Mouse (Mus musculus) midbrain, embryonic 14.5 days (tissue): ENCODE results near the gene Nkiras1. TPM values are rescaled to one million over a fixed set of nuclear protein-coding genes. Genes with fewer than 3 reads are reported as not detected.

Experiments used
- ATAC-seq: fragments of 200-750 bp; cut with Nextera tagmentation; 2 replicates; pipeline ENCODE4 v1.8.0; 2017; ENCODE audit warnings: moderate number of reproducible peaks, moderate library complexity; ENCODE audit not compliant: low FRiP score, low TSS enrichment
- DNase-seq: peaks from one replicate; pipeline ENCODE4 v3.0.0-alpha.2; 2015
- H3K27ac ChIP-seq: fragments of 300-500 bp; sonication (generic); replicated peaks from 2 replicates; pipeline ENCODE4 v1.5.1; 2014; ENCODE audit warnings: mild to moderate bottlenecking, low read depth, low read length, moderate library complexity
- H3K27me3 ChIP-seq: fragments of 300-500 bp; sonication (generic); 2 replicates; pipeline ENCODE4 v1.6.1; 2014; ENCODE audit warnings: low read length, control low read depth, mixed read lengths; ENCODE audit not compliant: control insufficient read depth, insufficient read depth
- H3K36me3 ChIP-seq: fragments of 300-500 bp; sonication (generic); 2 replicates; pipeline ENCODE4 v1.6.1; 2014; ENCODE audit warnings: low read length, control low read depth; ENCODE audit not compliant: control insufficient read depth, insufficient read depth
- H3K4me1 ChIP-seq: fragments of 300-500 bp; sonication (generic); 2 replicates; pipeline ENCODE4 v1.6.1; 2014; ENCODE audit warnings: mild to moderate bottlenecking, antibody characterized with exemption, low read length, control low read depth; ENCODE audit not compliant: control insufficient read depth, insufficient read depth
- H3K4me2 ChIP-seq: fragments of 300-500 bp; sonication (generic); 2 replicates; pipeline ENCODE4 v1.6.1; 2014; ENCODE audit warnings: mild to moderate bottlenecking, low read length, moderate library complexity
- H3K4me3 ChIP-seq: fragments of 300-500 bp; sonication (generic); replicated peaks from 2 replicates; pipeline ENCODE4 v1.5.1; 2014; ENCODE audit warnings: low read depth, low read length
- H3K9ac ChIP-seq: fragments of 300-500 bp; sonication (generic); replicated peaks from 2 replicates; pipeline ENCODE4 v1.6.1; 2014; ENCODE audit warnings: mild to moderate bottlenecking, low read length, moderate library complexity
- H3K9me3 ChIP-seq: fragments of 300-500 bp; sonication (generic); 2 replicates; pipeline ENCODE4 v1.6.1; 2016; ENCODE audit warnings: low read length, control low read depth, mixed read lengths; ENCODE audit not compliant: control insufficient read depth
- WGBS: fragments of 180-500 bp; shearing (Covaris S2); extraction: QIAGEN DNeasy Blood & Tissue Kit; methylation state at CpG from one replicate; pipeline ENCODE4 v1.1.7; 2014; 5-methylcytosine and 5-hydroxymethylcytosine counted together
- polyA plus RNA-seq: library from polyadenylated mRNA; unstranded; fragments of >200 nt; fragmentation: Nextera tagmentation; extraction: Ambion mirVana; gene quantifications from 2 replicates; pipeline ENCODE4 v1.2.1, GENCODE M21; 2014

Gene Nkiras1
- polyA plus RNA-seq, 1 experiment from 2014 or later = 38.0 TPM

DNA sequence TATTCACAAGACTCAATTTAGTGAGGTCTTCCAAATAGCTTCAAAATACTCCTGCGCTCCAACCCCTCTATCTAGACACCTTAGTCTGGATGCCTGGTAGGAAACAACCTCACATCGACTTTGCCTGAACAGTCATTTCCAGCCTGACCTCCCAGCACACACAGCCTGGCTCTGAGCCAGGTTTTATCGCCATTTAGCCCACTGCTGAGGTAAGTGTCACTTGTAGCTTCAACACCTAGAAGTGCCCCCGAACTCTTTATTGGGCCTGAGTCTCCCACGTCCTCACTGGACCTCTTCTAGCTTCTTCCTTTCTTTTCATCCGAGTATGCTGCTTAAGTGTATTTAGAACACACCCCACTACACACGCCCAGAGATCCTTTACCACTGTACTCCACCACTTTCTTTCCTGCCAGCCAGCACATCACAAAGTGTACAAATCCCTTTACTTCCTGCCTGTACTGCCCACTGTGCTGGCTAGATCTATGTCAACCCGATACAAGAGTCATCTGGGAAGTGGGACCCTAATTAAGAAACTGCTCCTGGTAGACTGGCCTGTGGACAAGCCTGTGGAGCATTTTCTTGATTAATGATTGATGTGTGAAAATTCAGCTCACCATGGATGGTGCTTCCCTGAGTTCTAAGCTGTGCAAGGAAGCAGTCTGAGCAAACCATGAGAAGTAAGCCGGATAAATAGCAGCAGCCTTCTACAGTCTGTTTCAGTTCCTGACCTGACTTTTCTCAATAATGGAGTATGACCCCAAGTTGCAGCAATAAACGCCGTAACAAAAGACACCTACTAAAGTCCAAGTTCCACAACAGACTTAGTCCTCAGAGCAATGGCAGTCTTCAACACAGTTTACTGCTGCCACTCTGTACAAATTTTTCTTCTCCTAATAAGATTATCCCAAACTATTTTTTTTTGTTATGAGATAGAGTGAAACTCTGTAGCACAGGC lies 46.8 kb downstream of the Nkiras1 start:
- H3K36me3 ChIP-seq = no peaks in the 10 kb centered on the region
- no peak for ATAC-seq
- 85% methylated on average over 11 of the region's 11 CpGs for WGBS

DNA sequence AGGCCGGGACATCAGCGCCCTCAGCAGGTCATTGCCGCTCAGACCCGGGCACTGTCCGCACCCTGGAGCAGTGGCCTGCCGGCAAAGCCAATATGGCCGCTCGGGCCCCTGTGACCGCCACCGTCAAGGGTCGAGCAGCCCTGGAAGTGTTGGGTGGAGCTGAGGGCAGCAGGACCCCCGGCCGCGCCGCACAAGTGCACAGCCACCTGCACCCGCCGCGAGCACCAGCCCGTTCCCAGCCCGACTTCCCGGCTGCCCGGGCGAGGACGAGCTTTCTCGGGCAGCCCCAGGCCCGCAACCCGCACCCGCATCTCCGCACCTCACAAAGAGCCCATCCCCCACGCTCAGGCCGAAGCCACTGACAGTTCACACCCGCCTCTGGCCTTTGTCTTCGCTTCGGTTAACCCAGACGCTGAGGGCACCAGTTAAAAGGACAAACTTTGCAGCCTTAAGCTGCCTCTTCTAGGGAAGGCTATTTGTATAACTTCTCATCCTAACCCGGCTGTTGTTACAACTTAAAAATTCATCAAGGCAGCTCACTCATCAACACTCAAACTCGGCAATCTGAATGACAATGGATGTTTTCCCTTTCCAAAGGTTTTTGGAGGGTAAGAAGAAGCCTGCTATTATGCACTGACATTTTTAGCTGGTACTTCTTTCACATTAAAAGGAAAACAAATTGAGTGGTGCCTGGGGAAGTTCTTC lies 56.2 kb downstream of the Nkiras1 start:
- Histone ChIP-seq H3K4me1 (peaks cover 31% of the 10 kb centered on the region), H3K4me3 (peak overlapping the region; percentile 47), H3K36me3 (peaks cover 12% of the 10 kb centered on the region; the same call in 1 of the 2 replicates), H3K9ac (peak overlapping the region; percentile 67), H3K4me2 (peak overlapping the region; percentile 79), H3K27me3 (no peaks in the 10 kb centered on the region), H3K27ac (peak overlapping the region; percentile 63), H3K9me3 (no peaks in the 10 kb centered on the region)
- DNase-seq (peak; percentile 73), ATAC-seq (peak; percentile 26; the same call in 1 of the 2 replicates)
- WGBS = 3% methylated on average over 37 of the region's 37 CpGs

More for the DNA sequence above, 46.8 kb downstream of the Nkiras1 start:
- H3K27ac ChIP-seq = no peak overlapping the region
- no peaks in the 10 kb centered on the region for H3K4me1 ChIP-seq
- no peaks in the 10 kb centered on the region for H3K9me3 ChIP-seq
- H3K4me2 ChIP-seq = no peak overlapping the region
- DNase-seq = no peak
- H3K27me3 ChIP-seq = no peaks in the 10 kb centered on the region
- no peak overlapping the region for H3K4me3 ChIP-seq
- H3K9ac ChIP-seq = no peak overlapping the region

DNA sequence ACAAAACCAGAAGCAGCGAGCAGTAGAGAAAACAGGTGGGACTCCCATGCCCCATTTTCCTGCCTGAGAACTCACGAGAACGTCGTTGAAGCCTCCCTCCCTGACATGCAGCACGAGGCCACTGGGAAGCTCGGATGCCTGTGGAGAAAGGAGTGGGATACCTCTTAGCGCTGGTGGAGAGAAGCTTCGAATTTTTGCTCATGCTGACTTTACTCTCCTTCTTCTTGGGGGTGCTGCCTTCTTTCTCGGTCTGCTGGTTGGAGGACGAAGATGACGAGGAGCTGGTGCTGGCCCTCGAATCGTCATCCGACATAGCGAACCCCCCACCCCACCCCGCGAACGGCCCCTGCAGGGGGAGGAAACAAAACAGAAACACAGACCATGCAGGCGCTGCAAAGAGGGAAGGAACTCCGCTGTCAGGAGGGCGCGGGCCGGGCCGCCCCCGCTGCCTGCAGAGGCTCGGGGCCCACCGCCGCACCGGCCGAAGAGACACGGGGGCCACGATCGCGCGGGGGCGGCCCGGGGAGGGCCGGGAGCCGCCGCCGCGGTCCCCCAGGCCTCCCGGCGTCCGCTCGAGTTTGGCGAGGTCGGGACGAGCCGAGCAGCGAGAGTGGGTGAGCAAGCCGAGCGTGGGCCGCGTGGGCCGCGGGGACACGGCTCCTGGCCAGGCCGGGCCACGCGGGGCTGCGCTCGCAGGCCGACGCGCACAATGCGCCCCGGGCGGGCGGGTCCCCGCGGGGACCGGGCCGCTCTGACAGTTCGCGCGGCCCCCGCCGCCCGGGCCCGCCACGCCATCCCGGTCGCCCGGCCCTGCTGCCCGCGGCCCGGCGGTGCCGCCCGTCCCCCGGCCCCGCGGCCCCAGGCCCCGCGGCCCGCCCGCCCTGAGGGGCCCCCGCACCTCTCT lies 60.1 kb downstream of the Nkiras1 start:
- H3K9ac ChIP-seq = peak overlapping the region; percentile 98
- under 1% methylated on average over 85 of the region's 99 CpGs for WGBS
- peaks cover 29% of the 10 kb centered on the region for H3K4me1 ChIP-seq
- H3K27me3 ChIP-seq = no peaks in the 10 kb centered on the region
- ATAC-seq (peak; percentile 59), DNase-seq (peak; percentile 65)
- no peaks in the 10 kb centered on the region for H3K9me3 ChIP-seq
- peak overlapping the region; percentile 87 for H3K27ac ChIP-seq
- H3K4me2 ChIP-seq = peak overlapping the region; percentile 51
- peaks cover 8% of the 10 kb centered on the region; the same call in 1 of the 2 replicates for H3K36me3 ChIP-seq
- H3K4me3 ChIP-seq = peak overlapping the region; percentile 89

DNA sequence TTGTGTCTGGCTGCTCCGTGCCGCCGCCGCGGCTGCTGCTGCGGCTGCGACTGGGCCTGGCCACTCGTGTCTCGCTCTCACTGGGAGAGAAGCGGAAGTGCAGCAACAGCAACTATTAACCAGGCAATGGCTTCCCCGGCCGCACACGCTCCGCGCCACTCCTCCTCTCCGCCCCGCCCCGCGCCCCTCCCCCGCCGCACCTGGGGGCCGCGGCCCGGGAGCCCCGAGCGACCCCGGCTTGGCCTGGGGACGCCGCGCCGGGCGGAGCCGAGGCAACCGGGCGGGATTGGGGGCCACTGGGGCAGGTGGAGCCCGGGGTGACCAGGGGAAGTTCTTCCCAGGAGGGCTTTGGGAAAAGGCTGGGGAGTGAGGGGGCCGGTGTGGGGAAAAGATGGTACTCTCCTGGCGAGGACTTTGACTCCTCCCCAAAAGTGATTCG lies 60.8 kb downstream of the Nkiras1 start, which contains the start of gene Ube2e1:
Ube2e1 (minus strand) TSS at position 167 of the 439 bp plus-strand sequence.
- H3K4me2 ChIP-seq = peak within 1 kb of the TSS; percentile 51
- H3K27me3 ChIP-seq = no peaks in the 10 kb centered on the region
- H3K27ac ChIP-seq = peak within 1 kb of the TSS; percentile 87
- H3K36me3 ChIP-seq = peaks cover 8% of the 10 kb centered on the region; the same call in 1 of the 2 replicates
- no peaks in the 10 kb centered on the region for H3K9me3 ChIP-seq
- ATAC-seq (peak; percentile 91), DNase-seq (peak; percentile 87)
- H3K9ac ChIP-seq = peak within 1 kb of the TSS; percentile 98
- peak within 1 kb of the TSS; percentile 89 for H3K4me3 ChIP-seq
- peaks cover 23% of the 10 kb centered on the region for H3K4me1 ChIP-seq
- under 1% methylated on average over 39 of the region's 39 CpGs for WGBS

Other genes with a start within 250 kb of the Nkiras1 start
- 3.6 and 7.0 TPM in 2 replicates for gene Nr1d2, start 32.0 kb upstream of the Nkiras1 start, polyA plus RNA-seq
- gene Rpl15, start 255 bp downstream of the Nkiras1 start, polyA plus RNA-seq = 350 and 371 TPM in 2 replicates
- 83.0 and 139 TPM in 2 replicates for gene Ube2e1, start 60.7 kb downstream of the Nkiras1 start, polyA plus RNA-seq